Mouse (Mus musculus): ENCODE results near the gene Prpf18. TPM values are rescaled to one million over a fixed set of nuclear protein-coding genes. Genes with fewer than 3 reads are reported as not detected.
A peak's percentile ranks its signal among the peaks of the same experiment; 100 is the strongest.
"Not testable (repeated sequence)": the region's sequence is repeated elsewhere in the genome, so short reads cannot be mapped to it uniquely, and the experiment has no call there.

The Prpf18 gene
- total RNA-seq, 4 experiments from 2014 or later: 42.0 to 49.8 (median 47.5) TPM

DNA sequence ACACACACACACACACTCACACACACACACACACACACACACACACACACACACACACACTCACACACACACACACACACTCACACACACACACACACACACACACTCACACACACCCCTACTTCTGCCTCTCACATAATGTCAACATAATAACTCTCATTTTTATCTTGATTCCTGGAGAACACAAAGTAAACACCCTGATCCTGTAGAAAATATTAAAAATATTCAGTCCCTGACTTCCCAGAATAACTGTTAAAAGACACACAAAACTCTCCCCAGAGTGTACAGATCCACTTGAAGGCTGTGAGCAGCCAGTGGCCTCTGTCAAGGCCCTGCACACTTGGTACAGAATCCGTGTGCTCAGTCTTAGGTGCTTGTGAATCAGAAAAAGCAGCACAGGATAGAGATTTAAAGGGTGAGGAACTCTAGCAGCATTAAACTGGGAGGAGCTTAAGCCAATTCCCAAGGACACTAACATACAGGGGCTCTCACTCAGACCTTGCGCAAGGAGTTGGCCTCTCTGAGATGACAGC lies 36.8 kb downstream of the Prpf18 start:
- DNase-seq (ENCODE audit: low spot score in 2 of 2): no peak

- not testable (repeated sequence) for DNase-seq (ENCODE audit: low spot score in 2 of 2)
Observed at GRCm38 (mm10) chr2:4614276-4614929, 37.5 kb downstream of the Prpf18 start.

DNA sequence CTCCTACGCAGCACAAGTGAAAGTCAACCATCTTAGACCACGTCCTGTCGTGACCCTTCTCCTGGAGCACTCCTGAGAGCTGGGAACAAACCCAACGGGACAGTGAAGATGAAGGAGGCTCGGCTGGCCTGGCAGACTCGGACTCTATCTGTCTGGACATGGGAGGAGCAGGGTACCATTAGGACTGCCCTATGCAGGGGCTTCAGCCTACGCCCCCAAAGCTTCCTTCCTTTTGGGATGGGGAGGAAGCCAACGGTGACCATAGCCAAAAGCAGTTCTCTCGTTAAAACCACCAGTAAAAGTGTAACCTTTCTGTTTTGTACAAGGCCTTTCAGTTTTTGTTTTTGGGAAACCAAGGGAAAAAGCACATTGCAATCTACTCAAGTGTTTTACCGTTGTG lies 40.2 kb downstream of the Prpf18 start:
- DNase-seq (ENCODE audit: low spot score in 2 of 2): no peak

DNA sequence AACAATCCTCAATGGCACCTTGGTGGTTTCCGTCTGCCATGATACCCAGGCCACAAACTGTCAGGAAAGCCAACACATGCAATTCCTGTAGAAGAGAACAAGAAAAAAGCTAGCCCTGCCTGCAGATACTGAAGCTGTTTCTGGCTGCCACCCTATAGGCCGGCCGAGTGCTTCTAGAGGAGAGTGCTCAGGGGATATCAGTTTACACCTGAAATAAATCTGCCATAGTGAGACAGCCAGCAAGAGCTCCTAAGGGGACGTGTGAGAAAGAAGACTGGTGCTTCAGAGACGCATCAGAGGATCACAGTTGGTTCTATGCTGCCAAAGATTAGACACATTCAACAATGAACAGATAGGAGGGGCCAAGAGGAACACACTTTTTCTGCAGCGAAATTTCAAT lies 40.6 kb downstream of the Prpf18 start:
- no peak for DNase-seq (ENCODE audit: low spot score in 2 of 2)

- DNase-seq (ENCODE audit: low spot score in 2 of 2): no peak
Observed at GRCm38 (mm10) chr2:4609433-4609832, 42.5 kb downstream of the Prpf18 start.

- DNase-seq (ENCODE audit: low spot score in 2 of 2): no peak
Observed at GRCm38 (mm10) chr2:4608253-4608652, 43.7 kb downstream of the Prpf18 start.

DNA sequence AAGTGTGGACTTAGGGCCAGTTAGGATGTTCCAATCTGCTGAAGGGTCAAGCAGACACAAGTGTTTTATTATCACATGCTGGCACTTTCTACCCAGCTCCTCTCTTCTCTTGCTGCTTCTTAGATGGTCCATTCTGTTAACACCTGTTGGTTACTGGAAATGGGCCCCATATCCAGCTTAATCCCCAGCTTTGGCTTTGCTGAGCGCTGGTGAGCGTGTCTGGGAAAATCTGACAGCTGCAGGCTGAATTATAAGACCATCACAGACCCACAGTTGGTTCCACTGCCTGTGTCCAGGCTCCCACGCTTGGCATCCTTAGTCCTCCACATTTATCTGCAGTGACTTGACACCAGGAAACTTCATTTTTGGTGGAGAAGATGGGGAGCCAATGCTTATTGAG lies 45.4 kb downstream of the Prpf18 start:
- no peak for DNase-seq (ENCODE audit: low spot score in 2 of 2)

DNA sequence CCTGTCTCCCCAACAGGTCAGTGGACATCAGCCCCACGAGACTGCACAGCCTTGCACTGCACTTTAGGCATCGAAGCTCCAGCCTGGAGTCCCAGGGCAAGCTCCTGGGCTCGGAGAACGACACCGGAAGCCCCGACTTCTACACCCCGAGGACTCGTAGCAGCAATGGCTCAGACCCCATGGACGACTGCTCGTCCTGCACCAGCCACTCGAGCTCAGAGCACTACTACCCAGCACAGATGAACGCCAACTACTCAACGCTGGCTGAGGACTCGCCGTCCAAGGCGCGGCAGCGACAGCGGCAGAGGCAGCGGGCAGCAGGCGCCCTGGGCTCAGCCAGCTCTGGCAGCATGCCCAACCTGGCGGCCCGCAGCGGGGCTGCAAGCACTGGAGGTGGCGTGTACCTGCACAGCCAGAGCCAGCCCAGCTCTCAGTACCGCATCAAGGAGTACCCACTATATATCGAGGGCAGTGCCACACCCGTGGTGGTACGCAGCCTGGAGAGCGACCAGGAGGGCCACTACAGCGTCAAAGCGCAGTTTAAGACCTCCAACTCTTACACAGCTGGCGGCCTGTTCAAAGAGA lies 48.5 kb downstream of the Prpf18 start:
- DNase-seq (ENCODE audit: low spot score in 2 of 2): no peak

DNA sequence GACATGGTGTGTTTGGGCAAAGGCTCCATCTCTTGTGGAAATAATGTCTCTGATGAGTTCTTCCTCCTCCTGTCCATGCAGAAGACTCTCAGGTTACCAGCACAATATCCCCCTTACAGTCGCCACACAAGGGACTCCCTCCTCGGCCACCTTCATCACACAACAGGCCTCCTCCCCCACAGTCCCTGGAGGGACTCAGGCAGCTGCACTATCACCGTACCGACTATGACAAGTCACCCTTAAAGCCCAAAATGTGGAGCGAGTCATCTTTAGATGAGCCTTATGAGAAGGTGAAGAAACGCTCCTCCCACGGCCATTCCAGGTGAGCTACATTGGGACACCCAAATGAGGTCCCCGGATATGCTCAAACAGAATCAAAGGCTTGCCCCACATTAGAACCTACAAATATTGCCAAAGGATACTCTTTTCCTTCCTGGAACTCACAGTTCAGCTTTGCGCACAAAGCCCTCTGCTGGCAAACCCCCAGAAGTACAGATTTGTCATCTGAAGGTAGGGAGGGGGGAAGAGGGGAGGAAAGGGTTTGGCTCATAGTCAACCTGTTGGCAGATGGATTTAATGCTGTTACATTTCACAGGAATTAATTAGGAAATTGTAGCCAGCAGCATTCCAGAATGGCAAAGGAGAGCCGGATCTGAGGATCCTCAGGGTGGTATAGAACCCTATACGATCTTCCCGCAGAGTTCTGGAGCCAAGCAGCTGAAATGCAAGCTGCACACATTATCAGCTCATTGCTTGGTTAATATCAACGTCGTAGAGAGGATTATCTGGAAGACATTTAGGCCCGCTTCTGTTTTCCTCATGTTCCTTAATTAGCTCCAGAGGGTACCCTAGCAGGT lies 50.7 kb downstream of the Prpf18 start:
- DNase-seq (ENCODE audit: low spot score in 2 of 2): peak; percentile 54 to 75

- no peak for DNase-seq (ENCODE audit: low spot score in 2 of 2)
Observed at GRCm38 (mm10) chr2:4596992-4597391, 54.9 kb downstream of the Prpf18 start.

GRCm38 (mm10) chr2:4593878-4594387 lies 58.0 kb downstream of the Prpf18 start:
- DNase-seq (ENCODE audit: low spot score in 2 of 2): no peak

DNA sequence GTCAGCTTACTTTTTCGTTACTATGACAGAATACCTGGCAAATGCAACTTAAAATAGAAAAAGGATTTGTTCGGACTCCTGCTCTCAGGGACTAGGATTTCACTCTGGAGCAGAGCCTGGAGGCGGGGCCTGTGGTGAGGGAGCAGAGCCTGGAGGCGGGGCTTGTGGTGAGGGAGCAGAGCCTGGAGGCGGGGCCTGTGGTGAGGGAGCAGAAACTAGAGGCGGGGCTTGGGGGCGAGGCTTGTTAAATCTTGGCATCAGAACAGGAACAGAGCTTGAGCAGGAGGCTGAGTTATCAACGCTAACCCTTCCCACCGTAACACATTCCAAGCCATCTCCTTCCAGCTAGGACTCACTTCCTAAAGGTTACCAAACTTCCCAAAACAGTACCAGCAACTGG lies 58.5 kb downstream of the Prpf18 start:
- DNase-seq (ENCODE audit: low spot score in 2 of 2): no peak

GRCm38 (mm10) chr2:4592666-4593065 lies 59.2 kb downstream of the Prpf18 start:
- DNase-seq (ENCODE audit: low spot score in 2 of 2): no peak

GRCm38 (mm10) chr2:4591647-4592046 lies 60.3 kb downstream of the Prpf18 start:
- DNase-seq (ENCODE audit: low spot score in 2 of 2): no peak

- DNase-seq (ENCODE audit: low spot score in 2 of 2): no peak
Observed at GRCm38 (mm10) chr2:4587685-4588409, 64.1 kb downstream of the Prpf18 start.

DNA sequence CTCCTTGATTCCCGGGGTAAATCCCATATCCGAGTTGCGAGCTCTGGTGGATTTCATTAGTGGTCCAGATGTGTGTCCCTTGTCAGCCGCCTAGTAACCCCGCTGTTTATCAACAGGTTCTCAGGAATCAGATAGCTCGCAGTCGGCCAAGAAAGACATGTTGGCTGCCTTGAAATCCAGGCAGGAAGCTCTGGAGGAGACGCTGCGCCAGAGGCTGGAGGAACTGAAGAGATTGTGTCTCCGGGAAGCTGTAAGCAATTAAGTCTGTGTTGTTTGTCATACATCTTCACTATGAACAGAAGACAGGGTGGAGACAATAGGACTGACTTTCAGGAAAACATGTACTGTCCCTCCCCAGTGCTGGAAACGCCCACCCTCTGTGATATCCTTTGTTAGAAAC lies 65.7 kb downstream of the Prpf18 start:
- DNase-seq (ENCODE audit: low spot score in 2 of 2): no peak

DNA sequence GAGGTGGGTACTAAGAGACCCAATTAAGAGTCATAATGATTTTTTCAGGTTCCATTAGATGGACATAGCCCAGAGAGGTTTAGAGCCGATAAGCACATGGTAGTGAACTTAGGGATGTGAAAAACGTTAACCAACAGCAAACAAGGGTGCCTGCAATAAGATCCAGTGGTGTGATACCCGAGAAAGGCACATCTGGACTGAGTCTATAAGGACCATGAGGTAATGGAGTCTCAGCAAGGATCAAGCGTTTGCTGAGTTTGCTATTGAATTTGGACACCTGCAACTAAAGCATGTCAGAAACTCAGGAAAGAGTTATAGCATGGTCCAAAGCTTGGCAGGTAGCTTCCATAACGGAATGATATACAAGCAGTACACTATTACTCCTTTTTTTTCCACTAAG lies 67.7 kb downstream of the Prpf18 start:
- no peak for DNase-seq (ENCODE audit: low spot score in 2 of 2)

GRCm38 (mm10) chr2:4582930-4583329 lies 69.0 kb downstream of the Prpf18 start:
- no peak for DNase-seq (ENCODE audit: low spot score in 2 of 2)

DNA sequence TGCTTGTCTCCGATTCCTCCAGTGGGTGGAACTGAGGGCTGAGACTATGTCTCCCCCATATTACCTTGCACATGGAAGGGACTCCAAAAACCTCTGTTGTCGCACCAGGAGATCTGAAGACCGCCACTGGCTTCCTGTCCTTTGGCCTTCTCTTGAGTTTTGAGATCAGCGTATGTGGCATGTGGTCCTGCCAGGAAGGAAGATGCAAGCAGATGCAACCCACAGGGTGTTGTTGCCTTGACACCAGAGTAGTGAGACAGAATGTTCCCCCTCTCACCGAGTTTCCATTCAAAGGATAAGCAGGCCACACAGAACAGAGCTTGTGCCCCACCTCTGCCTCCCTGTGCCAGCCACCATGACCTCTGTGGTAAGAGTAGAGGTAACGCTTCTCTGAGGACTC lies 71.2 kb downstream of the Prpf18 start:
- DNase-seq (ENCODE audit: low spot score in 2 of 2): no peak

GRCm38 (mm10) chr2:4579357-4580068 lies 72.4 kb downstream of the Prpf18 start:
- no peak for DNase-seq (ENCODE audit: low spot score in 2 of 2)

GRCm38 (mm10) chr2:4578291-4578690 lies 73.6 kb downstream of the Prpf18 start:
- no peak for DNase-seq (ENCODE audit: low spot score in 2 of 2)
